Mouse (Mus musculus): ENCODE measurements around the gene Rex1bd.

Gene Rex1bd

DNA sequence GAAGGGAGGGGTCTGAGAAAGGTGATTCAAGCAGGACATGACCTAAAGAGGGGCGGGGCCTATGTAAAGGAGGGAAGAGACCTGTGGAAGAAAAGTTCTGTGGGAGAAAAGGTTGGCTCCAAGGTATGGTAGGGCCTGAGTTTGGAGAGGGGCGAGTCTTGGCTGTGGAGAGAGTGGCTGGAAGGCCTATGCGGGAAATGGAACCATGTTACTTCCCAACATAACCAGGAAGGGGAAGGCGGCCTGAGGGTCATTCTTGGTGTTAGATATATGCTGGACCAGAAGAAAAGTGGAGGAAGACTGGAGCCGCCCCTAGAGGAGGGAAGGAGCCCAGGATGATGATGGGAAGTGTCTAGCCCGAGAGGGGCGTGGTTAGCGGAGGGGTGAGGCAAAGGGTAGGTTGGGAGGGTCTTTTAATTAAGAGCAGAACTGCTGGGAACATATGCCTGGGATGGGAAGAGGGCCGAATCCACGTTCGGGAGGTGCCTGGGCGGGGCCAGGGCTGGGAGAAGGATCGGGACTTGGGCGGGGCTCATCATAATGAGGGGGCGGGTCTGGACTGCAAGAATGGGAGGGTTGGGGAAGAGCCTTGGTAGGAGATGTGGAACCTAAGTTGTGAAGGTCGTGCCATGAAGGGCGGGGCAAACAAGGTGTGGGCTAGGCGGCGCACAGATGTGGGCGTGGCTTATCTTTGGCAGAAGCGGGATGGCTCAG is 29.1 kb downstream of the Rex1bd start:
- peak; percentile 73 for DNase-seq (ENCODE audit: low spot score)

DNA sequence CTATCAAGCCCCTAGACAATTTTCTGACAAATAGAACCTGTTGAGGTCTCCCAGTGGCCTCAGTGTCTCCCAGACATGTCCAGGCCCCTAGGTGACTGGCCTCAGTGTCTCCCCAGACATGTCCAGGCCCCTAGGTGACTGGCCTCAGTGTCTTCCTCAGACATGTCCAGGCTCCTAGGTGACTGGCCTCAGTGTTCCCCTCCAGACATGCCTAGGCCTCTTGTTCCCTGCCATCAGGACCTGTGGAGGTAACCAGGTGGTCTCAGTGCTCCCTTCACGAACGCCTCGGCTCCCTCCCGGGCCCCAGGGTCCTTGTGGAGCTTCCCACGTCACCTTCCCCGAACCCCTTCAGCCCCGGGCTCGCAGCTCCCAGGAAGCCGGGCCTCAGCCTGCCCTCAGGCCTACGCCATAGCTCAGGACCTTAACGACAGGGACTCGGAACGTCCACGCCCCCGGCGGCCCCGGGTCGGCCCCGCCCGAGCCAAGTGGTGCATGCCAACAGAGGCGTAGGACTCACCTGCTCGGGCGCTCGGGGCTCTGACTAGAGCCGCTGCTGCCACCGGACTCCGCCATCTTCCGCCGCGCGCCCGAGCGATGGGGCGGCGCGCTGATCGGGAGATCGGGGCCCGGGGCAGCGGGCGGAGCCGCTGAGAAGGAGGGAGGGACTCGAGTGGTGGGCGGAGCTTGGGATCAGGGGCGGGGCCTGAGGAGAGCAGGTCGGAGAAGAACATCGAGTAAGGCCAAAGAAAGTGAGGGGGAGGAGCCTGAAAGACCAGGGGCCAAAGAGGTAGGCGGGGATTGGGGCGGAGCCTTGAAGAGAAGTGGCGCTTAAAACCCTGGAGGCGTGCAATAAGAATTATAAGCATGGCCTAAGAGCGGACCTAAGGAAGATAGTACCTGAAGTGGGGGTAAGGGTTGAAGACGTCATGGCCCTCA is 30.0 kb downstream of the Rex1bd start, which contains the start of gene Klhl26:
Gene Klhl26 (minus strand): TSS at position 636 of the 936 bp plus-strand sequence.
- peak; percentile 98 for DNase-seq (ENCODE audit: low spot score)

DNA sequence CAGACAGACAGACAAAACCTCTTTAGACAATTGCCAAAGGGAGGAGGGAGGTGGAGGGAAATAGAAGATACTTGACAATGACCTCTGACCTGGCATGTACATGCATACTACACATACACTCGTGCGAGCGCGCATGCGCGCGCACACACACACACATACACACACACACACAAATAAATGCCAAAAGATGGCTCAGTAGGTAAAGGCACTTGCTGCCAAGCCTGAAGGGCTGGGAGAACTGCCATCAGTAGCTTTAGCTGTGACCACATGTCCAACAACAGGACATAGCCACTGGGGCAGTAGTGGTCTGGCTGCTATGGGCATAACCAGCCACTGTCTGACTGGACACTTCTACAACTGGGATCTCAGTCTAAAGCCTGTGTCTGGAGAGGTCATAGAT is 34.7 kb downstream of the Rex1bd start:
- no peak for DNase-seq (ENCODE audit: low spot score)

- no peak for DNase-seq (ENCODE audit: low spot score)
Observed at GRCm38 (mm10) chr8:70469938-70470337, 36.6 kb downstream of the Rex1bd start.

GRCm38 (mm10) chr8:70469295-70469916 is 37.1 kb downstream of the Rex1bd start:
- DNase-seq (ENCODE audit: low spot score): peak; percentile 13

GRCm38 (mm10) chr8:70468733-70469132 is 37.8 kb downstream of the Rex1bd start:
- no peak for DNase-seq (ENCODE audit: low spot score)

- no peak for DNase-seq (ENCODE audit: low spot score)
Observed at GRCm38 (mm10) chr8:70467907-70468306, 38.6 kb downstream of the Rex1bd start.

DNA sequence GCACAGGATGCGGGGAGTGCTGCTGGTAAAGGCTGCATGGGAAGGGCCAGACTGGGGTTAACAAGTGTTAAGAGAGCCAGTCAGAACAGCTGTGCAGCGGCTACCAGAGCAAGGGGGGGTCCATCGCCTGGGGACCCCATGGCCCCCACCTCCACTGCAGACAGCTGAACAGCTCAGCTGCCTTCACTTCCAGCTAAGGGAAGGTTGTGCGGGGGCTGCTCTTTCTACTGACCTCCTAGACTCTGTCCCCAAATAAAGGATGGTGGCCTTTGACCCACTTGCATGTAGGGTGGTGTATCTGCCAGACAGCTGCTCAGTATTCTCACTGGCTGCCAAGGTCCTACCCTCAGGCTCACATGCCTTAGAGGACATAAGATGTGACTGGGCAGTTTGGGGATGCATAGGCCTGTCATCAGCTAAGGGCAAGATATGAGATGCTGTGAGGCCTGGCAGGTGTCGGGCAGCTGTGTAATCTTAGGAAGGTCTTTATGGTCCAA is 39.3 kb downstream of the Rex1bd start:
- DNase-seq (ENCODE audit: low spot score): no peak

- DNase-seq (ENCODE audit: low spot score): no peak
Observed at GRCm38 (mm10) chr8:70466771-70467170, 39.8 kb downstream of the Rex1bd start.

DNA sequence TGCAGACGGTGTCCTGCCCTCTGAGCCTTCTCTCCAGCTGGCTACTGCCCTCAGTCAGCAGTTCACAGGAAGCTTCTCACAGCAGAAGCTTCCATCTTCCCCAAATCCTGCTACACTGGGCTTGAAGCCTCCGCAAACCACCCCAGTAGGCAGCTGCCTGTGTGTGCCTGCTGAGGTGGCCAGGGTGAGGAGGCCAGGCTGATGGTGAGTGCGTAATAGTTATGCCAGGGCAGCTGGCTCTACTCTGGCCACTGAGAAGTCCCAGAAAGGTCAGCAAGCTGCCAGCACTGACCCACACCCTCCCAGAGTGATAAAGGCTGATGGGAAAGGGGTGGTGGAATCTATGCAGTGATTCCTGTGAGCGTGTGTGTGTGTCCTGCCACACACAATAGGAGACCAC is 40.2 kb downstream of the Rex1bd start:
- DNase-seq (ENCODE audit: low spot score): no peak

GRCm38 (mm10) chr8:70465701-70466100 is 40.9 kb downstream of the Rex1bd start:
- DNase-seq (ENCODE audit: low spot score): no peak

DNA sequence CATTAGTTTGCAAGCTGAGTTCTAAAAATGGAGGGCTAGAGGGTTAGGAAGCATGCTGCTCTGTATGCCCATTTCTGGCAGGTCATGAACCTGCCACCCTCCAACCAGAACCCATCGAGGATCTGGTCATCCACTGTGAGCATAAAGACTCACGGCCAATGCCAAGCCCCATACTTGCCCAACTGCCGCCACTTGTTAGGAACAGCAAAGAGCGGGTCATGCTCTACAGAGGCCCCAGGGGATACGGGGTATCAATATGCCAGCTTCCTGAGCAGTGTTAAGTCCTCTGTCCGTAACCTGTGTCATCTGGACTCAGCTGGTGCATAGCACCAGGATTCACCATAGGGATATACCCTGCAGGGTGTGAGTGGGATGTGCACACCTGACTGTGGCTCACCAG is 42.4 kb downstream of the Rex1bd start:
- DNase-seq (ENCODE audit: low spot score): no peak

DNA sequence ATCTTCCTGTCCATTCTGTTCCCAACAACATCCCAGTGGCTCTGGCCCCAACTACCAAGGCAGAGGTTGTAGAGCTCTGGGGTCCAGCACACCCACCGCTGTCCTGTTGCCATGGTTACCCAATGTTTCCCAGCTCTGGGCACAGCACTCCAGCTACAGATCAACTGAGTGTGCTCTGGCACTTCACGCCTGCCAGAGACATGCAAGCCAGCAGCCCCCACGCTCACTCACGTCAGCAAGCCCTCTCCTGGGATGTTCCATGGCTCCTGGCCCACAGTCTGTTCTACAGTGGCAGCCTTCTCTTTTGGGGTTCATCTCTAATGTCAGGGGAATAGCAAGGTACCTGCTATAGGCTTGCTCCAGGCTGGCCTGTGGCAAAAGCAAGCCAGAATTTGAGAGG is 43.2 kb downstream of the Rex1bd start:
- no peak for DNase-seq (ENCODE audit: low spot score)

DNA sequence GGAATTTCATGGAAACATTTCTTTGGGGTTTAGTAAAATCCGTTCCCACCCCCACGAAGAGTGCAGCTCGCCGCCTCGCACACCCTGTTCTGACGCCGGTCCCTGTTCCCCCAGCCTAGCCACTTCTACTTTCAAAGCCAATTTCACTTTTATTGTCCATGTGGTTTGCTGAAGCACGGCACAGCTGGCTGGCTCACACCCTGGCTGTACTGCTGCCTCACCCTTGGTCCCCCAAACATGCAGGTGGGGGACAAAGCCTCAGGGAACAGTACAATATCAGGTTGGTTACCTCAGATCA is 44.1 kb downstream of the Rex1bd start:
- DNase-seq (ENCODE audit: low spot score): no peak

DNA sequence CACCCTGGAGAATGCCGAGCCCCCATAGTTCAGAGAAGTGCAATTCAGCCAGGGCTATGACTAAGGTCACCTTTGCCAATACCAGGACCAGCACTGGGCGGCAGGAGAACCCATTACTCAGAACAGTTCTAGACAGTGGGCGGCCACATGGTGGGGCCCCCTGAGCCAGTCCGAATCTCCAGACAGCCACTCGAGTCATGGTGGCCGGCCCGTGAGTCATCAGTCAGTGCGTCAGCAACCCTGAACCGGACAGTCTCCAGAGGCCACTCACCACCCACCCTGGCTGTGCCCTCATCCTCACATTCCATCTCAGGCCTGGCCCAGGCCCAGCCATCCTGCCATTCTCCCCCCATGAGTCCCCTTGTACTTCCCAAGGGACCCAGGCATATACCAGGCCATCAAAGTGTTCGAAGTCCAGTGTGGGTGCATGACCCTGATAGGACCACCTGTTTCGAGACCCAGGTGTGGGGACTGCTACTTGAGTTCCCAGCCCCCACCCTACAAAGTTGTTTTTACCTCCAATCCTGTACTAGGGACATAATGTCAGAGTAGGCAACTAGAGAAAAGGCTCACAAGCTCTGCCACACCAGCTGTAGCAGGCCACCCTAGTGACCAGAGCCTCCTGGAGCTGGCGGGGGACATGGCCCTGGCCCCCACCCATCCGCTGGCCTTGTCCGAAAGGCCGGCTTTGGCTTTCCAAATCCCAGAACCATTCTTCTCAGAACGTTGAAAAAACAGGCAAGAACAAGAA is 44.6 kb downstream of the Rex1bd start:
- DNase-seq (ENCODE audit: low spot score): no peak

GRCm38 (mm10) chr8:70460606-70461005 is 45.9 kb downstream of the Rex1bd start:
- DNase-seq (ENCODE audit: low spot score): no peak

DNA sequence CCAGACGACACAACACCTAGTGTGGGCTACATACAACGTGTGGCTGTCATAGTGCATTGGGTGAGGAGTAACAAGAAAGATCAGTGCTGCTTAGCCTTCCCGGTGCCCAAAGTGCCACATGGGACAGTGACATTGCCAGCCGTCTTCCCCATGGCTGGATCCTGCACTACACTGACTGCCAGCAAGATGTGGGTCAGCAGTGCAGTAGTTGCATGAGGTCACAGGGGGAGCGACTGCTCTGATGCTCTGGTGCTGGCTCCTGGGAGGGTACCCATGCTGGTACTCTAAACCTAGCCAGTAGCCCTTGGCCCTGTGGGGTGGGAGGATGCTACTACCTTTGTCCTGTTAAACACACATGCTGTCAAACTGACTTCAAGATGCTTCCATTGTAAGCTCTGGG is 46.4 kb downstream of the Rex1bd start:
- no peak for DNase-seq (ENCODE audit: low spot score)

DNA sequence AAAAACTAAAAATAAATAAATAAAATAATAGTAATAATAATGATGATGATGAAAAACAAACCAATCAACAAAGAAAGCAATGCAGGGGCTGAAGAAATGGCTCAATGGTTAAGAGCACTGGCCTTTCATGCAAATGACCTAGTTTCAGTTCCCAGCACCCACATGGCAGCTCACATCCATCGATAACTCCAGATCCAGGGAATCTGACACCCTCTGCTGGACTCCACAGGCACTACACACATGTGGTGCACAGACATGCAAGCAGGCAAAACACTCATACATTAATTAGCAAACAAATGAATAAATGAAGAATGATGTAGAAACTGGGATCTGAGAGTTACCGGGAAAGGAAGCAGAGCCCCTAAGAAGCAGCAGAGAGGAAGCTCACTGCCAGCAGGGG is 46.9 kb downstream of the Rex1bd start:
- DNase-seq (ENCODE audit: low spot score): no peak

DNA sequence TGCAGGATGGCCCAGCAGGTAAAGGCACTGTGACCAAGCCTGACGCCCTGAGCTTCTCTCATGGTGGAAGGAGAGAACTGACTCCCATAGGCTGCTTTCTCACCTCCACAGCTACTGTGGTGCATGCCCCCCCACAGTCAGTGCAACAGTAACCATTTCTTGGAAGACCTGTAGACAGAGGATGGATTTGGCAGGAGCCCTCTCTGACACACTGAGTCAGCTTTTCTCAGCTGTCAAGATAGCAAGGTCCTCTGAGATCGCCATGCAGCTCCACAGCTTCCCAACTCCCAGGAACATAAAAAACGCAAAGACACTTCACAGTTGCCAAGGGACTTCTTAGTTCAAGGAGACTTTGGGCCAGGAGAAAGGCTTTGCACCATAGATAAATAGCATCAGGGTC is 48.1 kb downstream of the Rex1bd start:
- no peak for DNase-seq (ENCODE audit: low spot score)

DNA sequence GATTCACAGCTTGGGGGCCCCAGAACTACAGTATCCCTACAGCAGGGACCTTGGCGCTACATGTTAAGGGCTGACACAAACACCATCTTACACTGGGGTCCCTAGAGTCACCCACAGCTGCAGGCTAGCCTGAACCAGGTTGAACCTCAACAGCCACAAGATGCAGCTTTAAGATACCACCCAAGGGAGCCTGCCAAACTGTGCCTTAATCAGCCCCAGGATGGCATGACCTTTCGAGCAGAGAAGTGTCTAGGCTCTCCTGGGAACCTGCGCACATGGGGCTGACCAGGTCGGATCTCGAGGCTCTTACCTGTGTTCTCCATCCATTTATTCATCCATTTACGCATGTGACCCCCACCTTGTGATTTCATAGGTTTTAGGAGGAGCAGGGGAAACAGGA is 48.7 kb downstream of the Rex1bd start:
- no peak for DNase-seq (ENCODE audit: low spot score)

GRCm38 (mm10) chr8:70456996-70457395 is 49.6 kb downstream of the Rex1bd start:
- DNase-seq (ENCODE audit: low spot score): no peak
